In genomic region chr1:80036436-80036835, GRCm38 (mm10) we compare ENCODE assay signal across 15 mouse cellular contexts.
"Had no signal": no experiment of that assay in that cellular context is flagged by ENCODE, and none has a peak within 500 bp of the region (broad histone marks: within the 10 kb centered on the region; RNA-seq: fewer than 3 reads in every experiment).

No protein-coding gene starts in this region.

- DNase-seq: kidney, adult 2 months; kidney, postnatal 14 days; lung, adult 2 months; retina, postnatal 1 day; right cerebral cortex, postnatal 25 days; thymus, postnatal 36 days had no signal

- H3K9me3 ChIP-seq: kidney, embryonic 15.5 days; limb, embryonic 10.5 days; liver, embryonic 15.5 days; midbrain, embryonic 10.5 days; neural tube, embryonic 13.5 days had no signal

- H3K36me3 ChIP-seq: kidney, embryonic 15.5 days; limb, embryonic 10.5 days; liver, embryonic 15.5 days; midbrain, embryonic 10.5 days; neural tube, embryonic 13.5 days had no signal

- H3K27ac ChIP-seq: kidney, embryonic 15.5 days; left cerebral cortex, adult 2 months; limb, embryonic 10.5 days; liver, embryonic 15.5 days; midbrain, embryonic 10.5 days; neural tube, embryonic 13.5 days had no signal

- H3K4me2 ChIP-seq: kidney, embryonic 15.5 days; liver, embryonic 11.5 days; liver, embryonic 15.5 days; neural tube, embryonic 13.5 days had no signal

- H3K9ac ChIP-seq: kidney, embryonic 15.5 days; liver, embryonic 15.5 days; neural tube, embryonic 13.5 days had no signal

- H3K27me3 ChIP-seq: kidney, embryonic 15.5 days; neural tube, embryonic 13.5 days had no signal

- H3K4me3 ChIP-seq: kidney, embryonic 15.5 days; left cerebral cortex, adult 2 months; limb, embryonic 10.5 days; liver, embryonic 15.5 days; midbrain, embryonic 10.5 days; neural tube, embryonic 13.5 days had no signal

- ATAC-seq: lung, postnatal 0 days; midbrain, embryonic 16.5 days had no signal
